Mouse (Mus musculus) thymus, adult 2 months (tissue): ENCODE data around the gene Gm973.

Experiments used
- CTCF ChIP-seq: fragments of 200-500 bp; IDR thresholded peaks from 2 replicates; pipeline ENCODE4 v1.5.1; 2012; ENCODE audit warnings: mild to moderate bottlenecking, control low read depth, low read length, moderate library complexity, borderline replicate concordance; ENCODE audit not compliant: control insufficient read depth, poor library complexity, insufficient read depth; ENCODE audit errors: extremely low read depth
- POLR2A ChIP-seq: fragments of 200-500 bp; IDR thresholded peaks from 2 replicates; pipeline ENCODE4 v1.6.1; 2012; ENCODE audit warnings: mild to moderate bottlenecking, low read length, control low read depth, moderate library complexity; ENCODE audit not compliant: control insufficient read depth, poor library complexity, insufficient read depth; ENCODE audit errors: extremely low read depth

DNA sequence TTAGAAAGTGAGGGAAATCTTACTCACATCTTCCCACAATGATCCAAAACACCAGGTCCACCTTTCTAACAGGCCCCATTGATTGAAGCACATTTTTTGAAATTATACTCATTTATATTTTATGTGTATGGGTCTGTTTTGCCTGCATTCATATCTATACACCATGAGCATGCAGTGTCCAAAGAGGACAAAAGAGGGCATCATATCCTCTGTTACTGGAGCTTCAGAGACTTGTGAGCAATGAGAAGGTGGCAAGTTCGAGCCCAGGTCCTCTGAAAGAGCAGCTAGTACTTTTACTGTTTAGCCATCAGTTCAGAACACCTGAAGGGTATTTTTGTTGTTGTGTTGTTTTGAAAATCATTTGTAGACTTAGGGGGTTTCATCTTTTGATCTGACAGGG is 52.2 kb downstream of the Gm973 start:
- TF ChIP-seq CTCF: no peak
- no peak for TF ChIP-seq POLR2A
